Mouse (Mus musculus): ENCODE measurements around the gene Slx4. TPM values are rescaled to one million over a fixed set of nuclear protein-coding genes. Genes with fewer than 3 reads are reported as not detected.

The Slx4 gene
- polyA plus RNA-seq (2012; rRNA removed) = 58.6 and 60.7 TPM in 2 replicates

GRCm38 (mm10) chr16:4003489-4004398 lies at the start of gene Slx4:
Gene Slx4, minus strand, starts transcription at chr16:4003770.

GRCm38 (mm10) chr16:4036807-4037206 lies 33.2 kb upstream of the Slx4 start, which contains the start of gene Dnase1:
Gene Dnase1, plus strand, starts transcription at chr16:4036942.

GRCm38 (mm10) chr16:3976251-3976671 lies 27.3 kb downstream of the Slx4 start, which contains the start of gene Nlrc3:
Gene Nlrc3, minus strand, starts transcription at chr16:3976632.

Other genes with a start within 250 kb of the Slx4 start
- not detected in 2 replicates for gene Olfr15, start 172.9 kb downstream of the Slx4 start, polyA plus RNA-seq (2012; rRNA removed)
- 4.3 and 4.8 TPM in 2 replicates for gene Zfp174, start 156.5 kb downstream of the Slx4 start, polyA plus RNA-seq (2012; rRNA removed)
- gene Naa60, start 131.4 kb downstream of the Slx4 start, polyA plus RNA-seq (2012; rRNA removed) = 71.9 and 76.3 TPM in 2 replicates
- gene Zfp597, start 119.2 kb downstream of the Slx4 start, polyA plus RNA-seq (2012; rRNA removed) = 16.4 and 16.7 TPM in 2 replicates
- 0.48 and 0.54 TPM in 2 replicates for gene Gm20695, start 119.1 kb downstream of the Slx4 start, polyA plus RNA-seq (2012; rRNA removed)
- 10.3 and 12.0 TPM in 2 replicates for gene 1700037C18Rik, start 95.1 kb downstream of the Slx4 start, polyA plus RNA-seq (2012; rRNA removed)
- gene Cluap1, start 95.0 kb downstream of the Slx4 start, polyA plus RNA-seq (2012; rRNA removed) = 41.1 and 42.7 TPM in 2 replicates
- 2.4 and 2.6 TPM in 2 replicates for gene Nlrc3, start 27.1 kb downstream of the Slx4 start, polyA plus RNA-seq (2012; rRNA removed)
- gene Dnase1, start 33.2 kb upstream of the Slx4 start, polyA plus RNA-seq (2012; rRNA removed) = 0.12 and 0.17 TPM in 2 replicates
- 65.1 and 68.8 TPM in 2 replicates for gene Trap1, start 74.1 kb upstream of the Slx4 start, polyA plus RNA-seq (2012; rRNA removed)
- 17.2 and 17.9 TPM in 2 replicates for gene Crebbp, start 210.2 kb upstream of the Slx4 start, polyA plus RNA-seq (2012; rRNA removed)

Data from central nervous system, embryonic 18 days (tissue).